Mouse (Mus musculus) intestine, embryonic 16.5 days (tissue): ENCODE measurements at regions not wholly inside any gene's neighbourhood (a gene's known extent, or its start where the extent isn't known, plus 50 kb on each side); places are given as distances from the start of the nearest gene placed in this dataset.
A peak's percentile ranks its signal among the peaks of the same experiment; 100 is the strongest.

Source experiments
- ATAC-seq: fragments of 200-750 bp; cut with Nextera tagmentation; 2 replicates; pipeline ENCODE4 v1.8.0; 2017; ENCODE audit warnings: moderate TSS enrichment, moderate library complexity
- H3K27ac ChIP-seq: fragments of 300-500 bp; sonication (generic); 2 replicates; pipeline ENCODE4 v1.5.1; 2014; ENCODE audit warnings: mild to moderate bottlenecking, low read length
- H3K27me3 ChIP-seq: fragments of 300-500 bp; sonication (generic); replicated peaks from 2 replicates; pipeline ENCODE4 v1.6.1; 2014; ENCODE audit warnings: low read length, control low read depth, mixed read lengths; ENCODE audit not compliant: control insufficient read depth, insufficient read depth
- H3K36me3 ChIP-seq: fragments of 300-500 bp; sonication (generic); 2 replicates; pipeline ENCODE4 v1.6.1; 2014; ENCODE audit warnings: low read length, control low read depth; ENCODE audit not compliant: control insufficient read depth, insufficient read depth
- H3K4me1 ChIP-seq: fragments of 300-500 bp; sonication (generic); 2 replicates; pipeline ENCODE4 v1.6.1; 2014; ENCODE audit warnings: low read length, control low read depth, mixed read lengths; ENCODE audit not compliant: control insufficient read depth, insufficient read depth
- H3K4me2 ChIP-seq: fragments of 300-500 bp; sonication (generic); 2 replicates; pipeline ENCODE4 v1.6.1; 2014; ENCODE audit warnings: low read depth, low read length, control low read depth
- H3K4me3 ChIP-seq: fragments of 300-500 bp; sonication (generic); 2 replicates; pipeline ENCODE4 v1.5.1; 2014; ENCODE audit warnings: mild to moderate bottlenecking, low read length
- H3K9ac ChIP-seq: fragments of 300-500 bp; sonication (generic); 2 replicates; pipeline ENCODE4 v1.6.1; 2014; ENCODE audit warnings: low read depth, low read length
- H3K9me3 ChIP-seq: fragments of 300-500 bp; sonication (generic); 2 replicates; pipeline ENCODE4 v1.6.1; 2016; ENCODE audit warnings: low read length, control low read depth; ENCODE audit not compliant: control insufficient read depth
- WGBS: fragments of 180-500 bp; shearing (Covaris S2); extraction: QIAGEN DNeasy Blood & Tissue Kit; methylation state at CpG from one replicate; pipeline ENCODE4 v1.1.7; 2014; 5-methylcytosine and 5-hydroxymethylcytosine counted together

DNA sequence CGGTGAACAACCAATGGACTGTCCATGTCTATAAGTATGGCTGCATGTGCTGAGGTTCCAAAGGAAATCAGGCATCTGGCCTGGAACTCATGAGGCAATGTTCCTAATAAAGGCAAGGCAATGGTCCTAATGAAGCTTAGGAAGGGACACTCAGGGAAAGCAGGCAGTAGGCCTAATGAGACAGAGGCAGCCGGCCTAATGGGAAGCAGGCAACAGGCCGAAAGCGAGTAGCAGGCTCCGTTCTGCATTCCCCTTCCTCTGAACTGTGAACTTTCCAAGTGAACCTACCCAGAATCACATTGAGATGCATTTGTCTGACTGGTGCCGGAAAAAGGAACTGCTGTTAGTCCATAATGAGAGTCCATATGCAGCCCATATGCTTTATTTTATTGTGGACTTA, 923.7 kb downstream of the Adgrl2 start:
- H3K27ac ChIP-seq: no peak overlapping the region
- H3K9ac ChIP-seq: no peak overlapping the region
- H3K36me3 ChIP-seq: no peaks in the 10 kb centered on the region
- H3K4me2 ChIP-seq: no peak overlapping the region
- ATAC-seq: no peak
- 92% methylated on average over 6 of the region's 6 CpGs for WGBS
- no peaks in the 10 kb centered on the region for H3K4me1 ChIP-seq
- no peaks in the 10 kb centered on the region for H3K9me3 ChIP-seq
- no peaks in the 10 kb centered on the region for H3K27me3 ChIP-seq
- H3K4me3 ChIP-seq: no peak overlapping the region

DNA sequence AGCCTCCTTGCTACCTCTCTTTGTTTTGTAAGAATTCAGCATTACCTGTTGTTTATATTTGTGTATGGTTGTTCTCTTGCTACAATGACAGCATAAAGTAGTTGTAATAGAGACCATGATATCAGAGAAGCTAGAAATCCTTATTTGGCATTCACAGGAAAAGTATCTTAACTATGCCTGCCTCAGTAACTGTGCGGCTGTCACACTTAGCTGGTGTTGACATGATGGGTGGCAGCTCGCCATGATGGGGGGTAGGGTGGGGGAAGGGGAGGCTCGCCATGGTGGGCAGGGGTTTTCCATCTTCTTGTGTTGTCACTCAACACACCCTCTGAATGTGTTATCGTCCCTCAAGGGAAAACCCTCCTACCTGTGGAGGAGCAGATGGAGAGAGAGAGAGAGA, 934.3 kb downstream of the Adgrl2 start:
- Histone ChIP-seq H3K27ac (no peak overlapping the region), H3K9ac (no peak overlapping the region), H3K9me3 (no peaks in the 10 kb centered on the region), H3K36me3 (no peaks in the 10 kb centered on the region), H3K27me3 (no peaks in the 10 kb centered on the region), H3K4me2 (no peak overlapping the region), H3K4me3 (no peak overlapping the region), H3K4me1 (no peaks in the 10 kb centered on the region)
- no peak for ATAC-seq
- WGBS: 83% methylated on average over 4 of the region's 4 CpGs

DNA sequence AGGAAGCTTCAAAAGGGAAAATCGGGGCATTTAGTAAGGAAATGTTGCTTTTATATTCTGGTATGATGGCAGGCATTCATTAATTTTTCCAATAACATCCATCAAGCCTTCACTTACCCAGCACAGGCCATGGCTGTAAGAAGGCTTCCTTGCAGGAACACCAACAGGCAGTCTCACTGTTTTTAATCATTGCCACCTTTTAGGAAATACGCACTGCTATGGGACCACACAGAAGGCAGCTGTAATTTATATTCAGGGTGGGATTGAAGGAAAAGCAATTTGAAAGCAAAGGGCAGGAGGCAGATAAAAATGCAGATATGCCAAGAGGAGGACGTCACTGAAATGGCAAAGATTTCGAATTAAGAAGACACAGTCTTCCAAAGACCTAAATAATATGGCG, 937.8 kb downstream of the Adgrl2 start:
- H3K4me1 ChIP-seq: no peaks in the 10 kb centered on the region
- no peak overlapping the region for H3K27ac ChIP-seq
- no peak for ATAC-seq
- H3K9me3 ChIP-seq: no peaks in the 10 kb centered on the region
- no peaks in the 10 kb centered on the region for H3K36me3 ChIP-seq
- H3K4me3 ChIP-seq: no peak overlapping the region
- no peak overlapping the region for H3K4me2 ChIP-seq
- WGBS: 62% methylated on average over 5 of the region's 5 CpGs
- H3K27me3 ChIP-seq: no peaks in the 10 kb centered on the region
- no peak overlapping the region for H3K9ac ChIP-seq

DNA sequence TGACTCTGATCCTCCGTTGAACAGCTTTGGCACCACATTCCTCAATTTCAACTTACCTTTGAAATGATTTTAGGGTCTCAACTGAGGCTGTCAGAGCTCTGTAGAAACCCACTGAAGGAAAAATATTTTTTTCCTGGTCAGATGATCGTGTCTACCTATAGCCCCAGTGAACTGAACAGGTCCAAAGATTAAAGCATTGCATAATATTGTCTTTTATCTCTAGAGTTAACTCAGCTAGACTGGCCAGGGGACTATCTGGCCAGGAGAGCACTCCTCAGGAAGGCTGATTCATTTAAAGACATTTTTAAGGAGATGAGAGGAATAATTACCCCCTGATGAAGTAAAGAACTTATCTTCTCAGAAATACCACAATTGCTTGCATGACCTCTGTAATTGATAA, 942.1 kb downstream of the Adgrl2 start:
- Histone ChIP-seq H3K9me3 (no peaks in the 10 kb centered on the region), H3K27ac (no peak overlapping the region), H3K4me3 (no peak overlapping the region), H3K36me3 (no peaks in the 10 kb centered on the region), H3K27me3 (no peaks in the 10 kb centered on the region), H3K4me2 (no peak overlapping the region), H3K9ac (no peak overlapping the region), H3K4me1 (no peaks in the 10 kb centered on the region)
- 66% methylated on average over 2 of the region's 2 CpGs for WGBS
- ATAC-seq: peak; percentile 83

DNA sequence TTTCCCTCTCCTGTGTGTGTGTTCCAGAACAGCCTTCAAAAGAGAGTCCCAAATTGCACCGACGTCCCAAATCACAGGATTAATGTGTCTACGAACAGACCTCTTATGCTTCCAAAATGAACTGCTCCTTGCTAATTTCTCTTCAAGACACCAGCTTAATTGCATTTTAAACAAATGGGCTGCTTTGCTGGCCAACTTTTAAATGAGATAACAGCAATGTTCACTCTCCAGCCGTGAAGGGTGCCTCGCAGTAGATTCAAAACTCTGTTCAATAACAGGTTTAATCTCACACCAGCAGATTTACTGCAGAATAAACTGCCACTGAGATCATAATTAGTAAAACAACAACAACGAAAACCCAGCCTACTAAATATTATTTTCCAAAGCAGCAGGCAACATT, 957.8 kb downstream of the Adgrl2 start:
- Histone ChIP-seq H3K27ac (no peak overlapping the region), H3K4me3 (no peak overlapping the region), H3K9me3 (no peaks in the 10 kb centered on the region), H3K36me3 (no peaks in the 10 kb centered on the region), H3K4me1 (no peaks in the 10 kb centered on the region), H3K27me3 (no peaks in the 10 kb centered on the region), H3K9ac (no peak overlapping the region), H3K4me2 (no peak overlapping the region)
- 53% methylated on average over 6 of the region's 6 CpGs for WGBS
- no peak for ATAC-seq

DNA sequence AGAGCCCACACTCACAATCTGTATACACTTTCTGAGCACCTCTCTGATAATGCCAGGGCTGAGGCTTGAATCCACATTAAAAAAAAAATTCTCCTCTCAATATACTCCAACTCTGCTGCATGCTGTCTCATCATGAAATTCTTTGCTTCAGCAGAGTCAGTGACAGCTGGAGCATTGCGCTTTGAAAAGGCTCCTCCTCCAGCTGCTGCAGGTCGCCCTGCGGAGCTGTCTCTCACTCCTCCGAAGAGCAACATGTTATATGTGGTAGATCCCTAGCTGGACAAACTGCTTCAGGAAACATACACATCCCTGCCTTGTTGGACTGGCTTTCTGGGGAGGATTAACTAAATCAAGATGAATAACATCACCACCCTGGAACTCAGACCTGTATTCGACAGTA, 984.5 kb downstream of the Adgrl2 start:
- WGBS: 42% methylated on average over 5 of the region's 5 CpGs
- no peak overlapping the region for H3K4me3 ChIP-seq
- ATAC-seq: no peak
- H3K27me3 ChIP-seq: no peaks in the 10 kb centered on the region
- no peaks in the 10 kb centered on the region for H3K9me3 ChIP-seq
- no peaks in the 10 kb centered on the region for H3K4me1 ChIP-seq
- H3K36me3 ChIP-seq: no peaks in the 10 kb centered on the region
- no peak overlapping the region for H3K9ac ChIP-seq
- no peak overlapping the region for H3K27ac ChIP-seq
- no peak overlapping the region for H3K4me2 ChIP-seq

DNA sequence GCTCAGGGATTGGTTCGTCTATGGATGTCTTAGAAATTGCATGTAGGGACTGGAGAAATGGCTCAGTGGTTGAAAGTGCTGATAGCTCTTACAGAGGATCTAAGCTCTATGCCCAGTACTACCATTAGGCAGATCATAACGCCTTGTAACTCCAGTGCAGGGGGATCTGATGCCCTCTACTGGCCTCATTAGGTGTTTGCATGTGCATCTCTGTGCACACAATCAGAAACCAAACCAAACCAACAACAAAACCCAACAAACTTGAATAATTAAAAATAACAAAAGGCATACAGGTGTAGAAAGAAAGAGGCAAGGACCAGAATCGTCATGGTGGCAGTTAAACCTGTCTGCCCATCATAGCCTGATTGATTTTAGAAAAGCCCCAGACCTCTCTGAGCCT, 986.3 kb downstream of the Adgrl2 start:
- Histone ChIP-seq H3K9ac (no peak overlapping the region), H3K9me3 (no peaks in the 10 kb centered on the region), H3K4me3 (no peak overlapping the region), H3K27me3 (no peaks in the 10 kb centered on the region), H3K4me2 (no peak overlapping the region), H3K36me3 (no peaks in the 10 kb centered on the region), H3K27ac (no peak overlapping the region), H3K4me1 (no peaks in the 10 kb centered on the region)
- ATAC-seq: no peak
- WGBS: 61% methylated on average over 3 of the region's 3 CpGs

DNA sequence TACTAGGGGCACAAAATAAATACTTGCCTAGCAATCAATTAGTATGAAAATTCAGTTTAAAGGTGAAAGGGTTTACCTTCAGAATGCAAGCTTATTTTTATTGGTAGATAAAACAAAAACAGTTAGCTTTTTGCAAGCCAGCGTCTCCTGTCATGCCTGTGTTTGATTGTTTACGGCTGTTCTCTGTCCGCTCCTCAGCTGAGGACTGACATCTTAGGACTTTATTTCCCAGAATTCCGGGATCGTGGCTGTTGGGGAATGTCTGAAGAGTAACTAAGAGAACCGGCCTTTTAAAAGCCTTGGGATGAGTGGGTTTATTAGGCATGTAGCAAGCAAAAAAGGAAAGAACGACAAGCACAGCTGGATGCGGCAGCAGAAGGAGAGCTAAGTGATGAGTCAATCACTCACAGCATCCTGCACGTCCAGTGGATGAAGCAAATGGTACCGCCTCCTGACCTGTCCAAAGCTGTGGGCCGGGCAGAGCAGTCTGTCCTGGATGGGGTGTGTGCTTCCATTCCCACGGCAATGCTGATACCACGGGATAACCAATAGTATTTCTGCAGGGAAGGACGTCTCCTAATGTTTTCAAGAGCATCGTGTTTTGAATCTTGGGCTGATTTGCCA, 990.9 kb downstream of the Adgrl2 start:
- Histone ChIP-seq H3K9me3 (no peaks in the 10 kb centered on the region), H3K27ac (no peak overlapping the region), H3K4me3 (no peak overlapping the region), H3K4me2 (no peak overlapping the region), H3K4me1 (no peaks in the 10 kb centered on the region), H3K9ac (no peak overlapping the region), H3K36me3 (no peaks in the 10 kb centered on the region), H3K27me3 (no peaks in the 10 kb centered on the region)
- 42% methylated on average over 15 of the region's 15 CpGs for WGBS
- ATAC-seq: no peak

DNA sequence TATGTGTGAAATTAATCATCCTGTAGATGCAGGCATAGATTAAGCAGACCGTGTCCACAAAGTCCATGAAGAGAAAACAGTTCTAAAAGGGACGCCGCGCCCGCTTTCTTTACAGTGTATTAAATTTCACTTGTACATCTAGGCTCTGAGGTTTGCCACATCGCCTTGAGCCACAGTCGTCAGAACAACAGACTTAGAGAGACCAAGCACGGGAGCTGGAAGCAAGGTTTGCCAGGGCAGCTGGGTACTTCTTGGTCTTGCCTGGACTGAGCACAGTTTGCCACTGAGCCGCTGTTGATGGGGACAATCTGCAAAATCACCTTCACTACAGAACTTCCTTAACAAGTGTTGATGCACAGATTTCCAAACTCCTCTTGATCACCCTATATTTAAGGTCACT, 998.6 kb downstream of the Adgrl2 start:
- no peak overlapping the region for H3K4me3 ChIP-seq
- no peak overlapping the region for H3K9ac ChIP-seq
- no peaks in the 10 kb centered on the region for H3K36me3 ChIP-seq
- no peak overlapping the region for H3K27ac ChIP-seq
- no peaks in the 10 kb centered on the region for H3K27me3 ChIP-seq
- no peaks in the 10 kb centered on the region for H3K9me3 ChIP-seq
- H3K4me2 ChIP-seq: no peak overlapping the region
- H3K4me1 ChIP-seq: no peaks in the 10 kb centered on the region
- no peak for ATAC-seq
- 64% methylated on average over 9 of the region's 9 CpGs for WGBS

DNA sequence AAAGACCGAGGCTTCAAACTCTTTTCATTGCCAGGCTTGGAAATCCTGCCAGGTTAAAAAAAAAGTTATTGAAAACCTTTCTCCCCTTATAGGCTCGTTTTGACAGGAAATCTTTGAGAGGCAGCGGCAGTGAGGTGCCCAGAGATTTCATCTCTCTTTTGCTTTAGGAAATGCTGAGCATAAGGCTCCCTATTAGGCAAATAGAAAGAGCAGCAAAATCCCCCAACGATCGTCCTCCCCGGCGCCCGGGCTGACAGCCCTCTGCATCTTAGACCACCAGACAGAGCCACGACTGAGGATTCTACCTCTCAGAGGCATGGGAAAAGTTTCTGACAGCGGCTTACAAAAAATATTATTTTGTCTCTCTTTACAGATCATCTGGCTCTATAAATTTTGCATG, 999.5 kb downstream of the Adgrl2 start:
- Histone ChIP-seq H3K4me3 (peak overlapping the region; percentile 17), H3K4me2 (peak overlapping the region; percentile 40), H3K36me3 (no peaks in the 10 kb centered on the region), H3K27ac (no peak overlapping the region), H3K9me3 (no peaks in the 10 kb centered on the region), H3K27me3 (no peaks in the 10 kb centered on the region), H3K9ac (no peak overlapping the region), H3K4me1 (no peaks in the 10 kb centered on the region)
- no peak for ATAC-seq
- 33% methylated on average over 10 of the region's 10 CpGs for WGBS
